ENCODE assay signal across 9 mouse cellular contexts in genomic region chr1:153747861-153748530, GRCm38 (mm10). TPM values are rescaled to one million over a fixed set of nuclear protein-coding genes. Genes with fewer than 3 reads are reported as not detected.
DNase-seq lines count a peak whose midpoint lies in the region; ATAC-seq lines count a peak whose summit lies in the region.
"Had no signal": no experiment of that assay in that cellular context is flagged by ENCODE, and none has a peak within 500 bp of the region (broad histone marks: within the 10 kb centered on the region; RNA-seq: fewer than 3 reads in every experiment).

No protein-coding gene starts in this region.

- peaks cover 22% of the 10 kb centered on the region for H3K27me3 ChIP-seq in heart, embryonic 10.5 days (ENCODE audit: insufficient read depth, poor library complexity, severe bottlenecking)
- no peaks in the 10 kb centered on the region for H3K27me3 ChIP-seq in midbrain, embryonic 12.5 days
- no peaks in the 10 kb centered on the region for H3K27me3 ChIP-seq in midbrain, embryonic 11.5 days (ENCODE audit: control insufficient read depth, insufficient read depth, low read length)
- no peaks in the 10 kb centered on the region for H3K27me3 ChIP-seq in hindbrain, embryonic 15.5 days
- H3K27me3 ChIP-seq in neural tube, embryonic 14.5 days (ENCODE audit: control insufficient read depth, insufficient read depth, low read length), result no peaks in the 10 kb centered on the region

- 0 out of 2 replicates have a peak overlapping the region, but pooled peaks have one; percentile 5 for H3K4me2 ChIP-seq in midbrain, embryonic 12.5 days (replicated peaks)
- no peak overlapping the region for H3K4me2 ChIP-seq in midbrain, embryonic 11.5 days
- peak overlapping the region; percentile 66 for H3K4me2 ChIP-seq in hindbrain, embryonic 15.5 days
- H3K4me2 ChIP-seq in neural tube, embryonic 14.5 days (ENCODE audit: low read depth, low read length), result peak overlapping the region; percentile 66; the same call in 1 of the 2 replicates

- ATAC-seq in midbrain, embryonic 12.5 days (ENCODE audit: low FRiP score, low read depth), result no peak
- ATAC-seq in midbrain, embryonic 11.5 days (ENCODE audit: low FRiP score), result no peak
- ATAC-seq in hindbrain, embryonic 15.5 days (ENCODE audit: low FRiP score, low read depth), result no peak
- ATAC-seq in neural tube, embryonic 14.5 days (ENCODE audit: low read depth), result no peak

- 66% methylated on average over 12 of the region's 12 CpGs for WGBS in heart, embryonic 10.5 days
- WGBS in midbrain, embryonic 12.5 days, result 77% methylated on average over 12 of the region's 12 CpGs
- WGBS in midbrain, embryonic 11.5 days, result 81% methylated on average over 12 of the region's 12 CpGs
- WGBS in hindbrain, embryonic 15.5 days, result 78% methylated on average over 12 of the region's 12 CpGs
- WGBS in neural tube, embryonic 14.5 days, result 70% methylated on average over 12 of the region's 12 CpGs

- DNase-seq in heart, embryonic 10.5 days (ENCODE audit: low spot score), result no peak
- no peak for DNase-seq in heart, adult 8-10 months (ENCODE audit: low spot score)
- no peak for DNase-seq in midbrain, embryonic 11.5 days (ENCODE audit: low spot score, missing footprints)
- no peak for DNase-seq in adrenal gland, postnatal 25 days
- no peak for DNase-seq in embryo, embryonic 10 days (ENCODE audit: low spot score)
- DNase-seq: cerebellum, adult 8-10 months had no signal

- H3K9ac ChIP-seq in midbrain, embryonic 12.5 days (replicated peaks), result no peak overlapping the region
- no peak overlapping the region for H3K9ac ChIP-seq in midbrain, embryonic 11.5 days (ENCODE audit: low read length)
- H3K9ac ChIP-seq in hindbrain, embryonic 15.5 days, result no peak overlapping the region
- no peak overlapping the region; the same call in 1 of the 2 replicates for H3K9ac ChIP-seq in neural tube, embryonic 14.5 days (replicated peaks; ENCODE audit: low read depth, low read length)

- no peak overlapping the region for H3K4me3 ChIP-seq in heart, embryonic 10.5 days
- no peak overlapping the region for H3K4me3 ChIP-seq in midbrain, embryonic 12.5 days
- no peak overlapping the region for H3K4me3 ChIP-seq in midbrain, embryonic 11.5 days (ENCODE audit: low read depth, low read length)
- H3K4me3 ChIP-seq in hindbrain, embryonic 15.5 days, result no peak overlapping the region
- H3K4me3 ChIP-seq in neural tube, embryonic 14.5 days (ENCODE audit: low read depth, low read length), result no peak overlapping the region

- H3K4me1 ChIP-seq in heart, embryonic 10.5 days, result peaks cover 29% of the 10 kb centered on the region
- H3K4me1 ChIP-seq in midbrain, embryonic 12.5 days, result peaks cover 56% of the 10 kb centered on the region
- H3K4me1 ChIP-seq in midbrain, embryonic 11.5 days (ENCODE audit: control insufficient read depth, insufficient read depth, low read length), result peaks cover 11% of the 10 kb centered on the region
- peaks cover 51% of the 10 kb centered on the region for H3K4me1 ChIP-seq in hindbrain, embryonic 15.5 days (replicated peaks)
- H3K4me1 ChIP-seq in neural tube, embryonic 14.5 days (ENCODE audit: control insufficient read depth, insufficient read depth, low read length), result peaks cover 21% of the 10 kb centered on the region

- H3K27ac ChIP-seq in heart, embryonic 10.5 days, result peak overlapping the region; percentile 89; the same call in 1 of the 2 replicates
- H3K27ac ChIP-seq in midbrain, embryonic 12.5 days (replicated peaks), result no peak overlapping the region
- no peak overlapping the region for H3K27ac ChIP-seq in midbrain, embryonic 11.5 days (ENCODE audit: low read depth, low read length)
- peak overlapping the region; percentile 89; the same call in 1 of the 2 replicates for H3K27ac ChIP-seq in hindbrain, embryonic 15.5 days (replicated peaks)
- H3K27ac ChIP-seq in neural tube, embryonic 14.5 days (ENCODE audit: low read depth, low read length), result 0 out of 2 replicates have a peak overlapping the region, but pooled peaks have one; percentile 73

- no peaks in the 10 kb centered on the region for H3K9me3 ChIP-seq in heart, embryonic 10.5 days
- no peaks in the 10 kb centered on the region for H3K9me3 ChIP-seq in midbrain, embryonic 12.5 days
- H3K9me3 ChIP-seq in midbrain, embryonic 11.5 days (ENCODE audit: control insufficient read depth, low read length), result no peaks in the 10 kb centered on the region
- no peaks in the 10 kb centered on the region for H3K9me3 ChIP-seq in hindbrain, embryonic 15.5 days
- H3K9me3 ChIP-seq in neural tube, embryonic 14.5 days (ENCODE audit: control insufficient read depth, low read length), result no peaks in the 10 kb centered on the region

- peaks cover 4% of the 10 kb centered on the region; the same call in 1 of the 2 replicates for H3K36me3 ChIP-seq in heart, embryonic 10.5 days
- peaks cover 11% of the 10 kb centered on the region; the same call in 1 of the 2 replicates for H3K36me3 ChIP-seq in midbrain, embryonic 12.5 days
- H3K36me3 ChIP-seq in midbrain, embryonic 11.5 days (ENCODE audit: control insufficient read depth, insufficient read depth, low read length), result no peaks in the 10 kb centered on the region
- H3K36me3 ChIP-seq in hindbrain, embryonic 15.5 days, result no peaks in the 10 kb centered on the region
- no peaks in the 10 kb centered on the region for H3K36me3 ChIP-seq in neural tube, embryonic 14.5 days (ENCODE audit: control insufficient read depth, insufficient read depth, low read length)

RNA-seq across cellular contexts. Expression of gene Rnasel, which starts 1.2 kb away (rescaled TPM):
- 4.4 and 6.8 TPM in 2 replicates for polyA plus RNA-seq in heart, embryonic 10.5 days (2016; fragmentation: Nextera tagmentation; extraction: Ambion mirVana)
- 1 to 10 TPM; 3.8 to 4.4 (median 3.9) TPM for total RNA-seq in heart, adult 8-10 months (2022)
- polyA plus RNA-seq in midbrain, embryonic 12.5 days (2016; fragmentation: Nextera tagmentation; extraction: Ambion mirVana), result 42.1 and 42.9 TPM in 2 replicates
- 27.5 and 28.3 TPM in 2 replicates for polyA plus RNA-seq in midbrain, embryonic 11.5 days (2014; fragmentation: Nextera tagmentation; extraction: Ambion mirVana)
- 39.5 and 40.1 TPM in 2 replicates for polyA plus RNA-seq in hindbrain, embryonic 15.5 days (2015; fragmentation: Nextera tagmentation; extraction: Ambion mirVana)
- 38.0 and 41.1 TPM in 2 replicates for polyA plus RNA-seq in neural tube, embryonic 14.5 days (2014; fragmentation: Nextera tagmentation; extraction: Ambion mirVana)
- total RNA-seq in adrenal gland, postnatal 25 days (2021), result 13.9 and 17.6 TPM in 2 replicates

RNA-seq across cellular contexts. Expression of gene Rgs16, which starts 7.8 kb away (rescaled TPM):
- polyA plus RNA-seq in heart, embryonic 10.5 days (2016; fragmentation: Nextera tagmentation; extraction: Ambion mirVana), result 2.6 and 2.9 TPM in 2 replicates
- total RNA-seq in heart, adult 8-10 months (2022), result 1 to 10 TPM; 1.2 to 2.6 (median 2.0) TPM
- 46.3 and 53.3 TPM in 2 replicates for polyA plus RNA-seq in midbrain, embryonic 12.5 days (2016; fragmentation: Nextera tagmentation; extraction: Ambion mirVana)
- polyA plus RNA-seq in midbrain, embryonic 11.5 days (2014; fragmentation: Nextera tagmentation; extraction: Ambion mirVana), result 20.3 and 21.6 TPM in 2 replicates
- 12.4 and 17.1 TPM in 2 replicates for polyA plus RNA-seq in hindbrain, embryonic 15.5 days (2015; fragmentation: Nextera tagmentation; extraction: Ambion mirVana)
- 5.8 and 8.3 TPM in 2 replicates for polyA plus RNA-seq in neural tube, embryonic 14.5 days (2014; fragmentation: Nextera tagmentation; extraction: Ambion mirVana)
- 5.5 and 6.4 TPM in 2 replicates for total RNA-seq in adrenal gland, postnatal 25 days (2021)

Comparison
In these comparisons a context has a peak if more than half of its experiments do, and no peak if none do; other contexts are left out.
1. H3K27ac ChIP-seq: peak in heart, embryonic 10.5 days (single experiment), hindbrain, embryonic 15.5 days (single experiment) and neural tube, embryonic 14.5 days (single experiment); none in midbrain, embryonic 12.5 days (single experiment) and midbrain, embryonic 11.5 days (single experiment).